Mouse (Mus musculus) bone marrow macrophage, adult 2 months (primary cell): ENCODE data around the gene Nod2.

Source experiments
- CTCF ChIP-seq: IDR thresholded peaks from 2 replicates; pipeline ENCODE4 v1.5.1; 2012; ENCODE audit warnings: low read depth, mild to moderate bottlenecking, low read length, moderate library complexity
- POLR2A ChIP-seq: IDR thresholded peaks from 2 replicates; pipeline ENCODE4 v1.6.1; 2012; ENCODE audit warnings: mild to moderate bottlenecking, low read depth, low read length, borderline replicate concordance

DNA sequence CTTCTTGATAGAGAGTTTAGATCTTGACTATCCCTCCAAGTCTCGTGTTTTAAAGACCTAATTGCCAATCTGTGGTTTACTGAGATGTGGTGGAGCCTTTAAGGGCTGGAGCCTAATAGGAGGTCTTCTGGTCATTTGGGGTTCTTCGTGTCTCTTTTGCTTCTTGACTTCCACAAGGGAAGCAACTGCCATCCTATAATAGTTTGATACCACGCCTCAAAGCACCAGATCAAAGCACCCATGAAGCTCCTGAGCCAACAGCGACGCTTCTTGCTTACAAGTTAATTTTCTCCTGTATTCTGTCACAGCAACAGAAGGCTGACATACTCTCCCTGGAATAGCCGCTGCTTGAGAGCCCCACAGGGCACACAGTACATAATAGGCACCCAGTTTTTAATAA, 45.8 kb downstream of the Nod2 start:
- TF ChIP-seq CTCF (no peak), POLR2A (no peak)
